Mouse (Mus musculus): ENCODE measurements around the gene 4930524B15Rik. TPM values are rescaled to one million over a fixed set of nuclear protein-coding genes. Genes with fewer than 3 reads are reported as not detected.

4930524B15Rik gene
- polyA plus RNA-seq (2015; fragmentation: Nextera tagmentation; extraction: Ambion mirVana), result not detected in 2 replicates

- Histone ChIP-seq H3K9ac (ENCODE audit: low read depth, low read length) (no peak within 1 kb of the TSS), H3K4me2 (ENCODE audit: low read depth, low read length) (peak within 1 kb of the TSS; percentile 41), H3K27ac (ENCODE audit: low read length) (no peak within 1 kb of the TSS), H3K36me3 (ENCODE audit: control insufficient read depth, insufficient read depth) (no peaks in the 10 kb centered on the region), H3K9me3 (replicated peaks; ENCODE audit: control insufficient read depth, low read length) (no peaks in the 10 kb centered on the region), H3K4me3 (ENCODE audit: low read depth, low read length) (peak within 1 kb of the TSS; percentile 15; the same call in 1 of the 2 replicates), H3K4me1 (ENCODE audit: control insufficient read depth, low read depth, low read length) (no peaks in the 10 kb centered on the region), H3K27me3 (ENCODE audit: control insufficient read depth, insufficient read depth, low read depth, low read length) (no peaks in the 10 kb centered on the region)
- 63% methylated on average over 49 of the region's 49 CpGs for WGBS (ENCODE audit: insufficient replicate concordance)
- ATAC-seq (ENCODE audit: low read depth), result no peak
These were observed at the start of gene 4930524B15Rik for GRCm38 (mm10) chr11:31965256-31966134. 4930524B15Rik (plus strand) TSS chr11:31965592.

GRCm38 (mm10) chr11:31917769-31918168 is 47.6 kb upstream of the 4930524B15Rik start:
- Histone ChIP-seq H3K27ac (ENCODE audit: low read length) (no peak overlapping the region), H3K36me3 (ENCODE audit: control insufficient read depth, insufficient read depth) (peaks cover 40% of the 10 kb centered on the region), H3K4me3 (ENCODE audit: low read depth, low read length) (no peak overlapping the region), H3K9me3 (replicated peaks; ENCODE audit: control insufficient read depth, low read length) (no peaks in the 10 kb centered on the region), H3K4me2 (ENCODE audit: low read depth, low read length) (no peak overlapping the region), H3K4me1 (ENCODE audit: control insufficient read depth, low read depth, low read length) (no peaks in the 10 kb centered on the region), H3K9ac (ENCODE audit: low read depth, low read length) (no peak overlapping the region), H3K27me3 (ENCODE audit: control insufficient read depth, insufficient read depth, low read depth, low read length) (no peaks in the 10 kb centered on the region)
- no peak for ATAC-seq (ENCODE audit: low read depth)
- 97% methylated on average over 1 of the region's 1 CpGs for WGBS (ENCODE audit: insufficient replicate concordance)

- H3K27me3 ChIP-seq (ENCODE audit: control insufficient read depth, insufficient read depth, low read depth, low read length), result no peaks in the 10 kb centered on the region
- H3K4me3 ChIP-seq (ENCODE audit: low read depth, low read length), result no peak overlapping the region
- peak; percentile 73 for ATAC-seq (ENCODE audit: low read depth)
- no peaks in the 10 kb centered on the region; the same call in none of the 2 replicates for H3K4me1 ChIP-seq (ENCODE audit: control insufficient read depth, low read depth, low read length)
- no peaks in the 10 kb centered on the region for H3K9me3 ChIP-seq (replicated peaks; ENCODE audit: control insufficient read depth, low read length)
- peaks cover 80% of the 10 kb centered on the region for H3K36me3 ChIP-seq (ENCODE audit: control insufficient read depth, insufficient read depth)
- no peak overlapping the region for H3K27ac ChIP-seq (ENCODE audit: low read length)
- no peak overlapping the region for H3K4me2 ChIP-seq (ENCODE audit: low read depth, low read length)
- H3K9ac ChIP-seq (ENCODE audit: low read depth, low read length), result no peak overlapping the region
- 49% methylated on average over 10 of the region's 10 CpGs for WGBS (ENCODE audit: insufficient replicate concordance)
These were observed 35.3 kb upstream of the 4930524B15Rik start for GRCm38 (mm10) chr11:31930051-31930450.

GRCm38 (mm10) chr11:31935652-31936051 is 29.7 kb upstream of the 4930524B15Rik start:
- Histone ChIP-seq H3K9ac (ENCODE audit: low read depth, low read length) (no peak overlapping the region), H3K4me2 (ENCODE audit: low read depth, low read length) (no peak overlapping the region), H3K9me3 (replicated peaks; ENCODE audit: control insufficient read depth, low read length) (no peaks in the 10 kb centered on the region), H3K36me3 (ENCODE audit: control insufficient read depth, insufficient read depth) (peaks cover 47% of the 10 kb centered on the region), H3K27me3 (ENCODE audit: control insufficient read depth, insufficient read depth, low read depth, low read length) (no peaks in the 10 kb centered on the region), H3K4me1 (ENCODE audit: control insufficient read depth, low read depth, low read length) (no peaks in the 10 kb centered on the region), H3K4me3 (ENCODE audit: low read depth, low read length) (no peak overlapping the region), H3K27ac (ENCODE audit: low read length) (no peak overlapping the region)
- ATAC-seq (ENCODE audit: low read depth), result no peak
- WGBS (ENCODE audit: insufficient replicate concordance), result 46% methylated on average over 4 of the region's 4 CpGs

- no peak for ATAC-seq (ENCODE audit: low read depth)
These were observed 28.4 kb upstream of the 4930524B15Rik start for GRCm38 (mm10) chr11:31936910-31937525.

GRCm38 (mm10) chr11:31940898-31941639 is 24.3 kb upstream of the 4930524B15Rik start:
- Histone ChIP-seq H3K27me3 (ENCODE audit: control insufficient read depth, insufficient read depth, low read depth, low read length) (no peaks in the 10 kb centered on the region), H3K36me3 (ENCODE audit: control insufficient read depth, insufficient read depth) (peaks cover 10% of the 10 kb centered on the region), H3K4me1 (ENCODE audit: control insufficient read depth, low read depth, low read length) (no peaks in the 10 kb centered on the region), H3K9me3 (replicated peaks; ENCODE audit: control insufficient read depth, low read length) (no peaks in the 10 kb centered on the region), H3K4me3 (ENCODE audit: low read depth, low read length) (no peak overlapping the region), H3K9ac (ENCODE audit: low read depth, low read length) (no peak overlapping the region), H3K27ac (ENCODE audit: low read length) (no peak overlapping the region), H3K4me2 (ENCODE audit: low read depth, low read length) (no peak overlapping the region)
- ATAC-seq (ENCODE audit: low read depth), result 0 out of 2 replicates have a peak, but pooled peaks have one; percentile 13
- WGBS (ENCODE audit: insufficient replicate concordance), result 83% methylated on average over 13 of the region's 13 CpGs

More at GRCm38 (mm10) chr11:31936910-31937525, 28.4 kb upstream of the 4930524B15Rik start:
- no peaks in the 10 kb centered on the region for H3K4me1 ChIP-seq (ENCODE audit: control insufficient read depth, low read depth, low read length)
- no peaks in the 10 kb centered on the region for H3K27me3 ChIP-seq (ENCODE audit: control insufficient read depth, insufficient read depth, low read depth, low read length)
- H3K4me3 ChIP-seq (ENCODE audit: low read depth, low read length), result no peak overlapping the region
- H3K27ac ChIP-seq (ENCODE audit: low read length), result no peak overlapping the region
- H3K4me2 ChIP-seq (ENCODE audit: low read depth, low read length), result no peak overlapping the region
- peaks cover 33% of the 10 kb centered on the region for H3K36me3 ChIP-seq (ENCODE audit: control insufficient read depth, insufficient read depth)
- no peaks in the 10 kb centered on the region for H3K9me3 ChIP-seq (replicated peaks; ENCODE audit: control insufficient read depth, low read length)
- H3K9ac ChIP-seq (ENCODE audit: low read depth, low read length), result no peak overlapping the region
- 90% methylated on average over 10 of the region's 10 CpGs for WGBS (ENCODE audit: insufficient replicate concordance)

- Histone ChIP-seq H3K4me1 (ENCODE audit: control insufficient read depth, low read depth, low read length) (no peaks in the 10 kb centered on the region), H3K27me3 (ENCODE audit: control insufficient read depth, insufficient read depth, low read depth, low read length) (no peaks in the 10 kb centered on the region), H3K4me3 (ENCODE audit: low read depth, low read length) (no peak overlapping the region), H3K36me3 (ENCODE audit: control insufficient read depth, insufficient read depth) (peaks cover 2% of the 10 kb centered on the region; the same call in 1 of the 2 replicates), H3K4me2 (ENCODE audit: low read depth, low read length) (no peak overlapping the region), H3K27ac (ENCODE audit: low read length) (no peak overlapping the region), H3K9me3 (replicated peaks; ENCODE audit: control insufficient read depth, low read length) (no peaks in the 10 kb centered on the region), H3K9ac (ENCODE audit: low read depth, low read length) (no peak overlapping the region)
- ATAC-seq (ENCODE audit: low read depth), result no peak
- 71% methylated on average over 4 of the region's 4 CpGs for WGBS (ENCODE audit: insufficient replicate concordance)
These were observed 23.5 kb upstream of the 4930524B15Rik start for GRCm38 (mm10) chr11:31941640-31942638.

- no peak overlapping the region for H3K4me2 ChIP-seq (ENCODE audit: low read depth, low read length)
- 42% methylated on average over 3 of the region's 3 CpGs for WGBS (ENCODE audit: insufficient replicate concordance)
- H3K27me3 ChIP-seq (ENCODE audit: control insufficient read depth, insufficient read depth, low read depth, low read length), result peaks cover under 1% of the 10 kb centered on the region; the same call in 1 of the 2 replicates
- no peaks in the 10 kb centered on the region for H3K9me3 ChIP-seq (replicated peaks; ENCODE audit: control insufficient read depth, low read length)
- no peak overlapping the region for H3K4me3 ChIP-seq (ENCODE audit: low read depth, low read length)
- no peak overlapping the region for H3K9ac ChIP-seq (ENCODE audit: low read depth, low read length)
- no peak overlapping the region for H3K27ac ChIP-seq (ENCODE audit: low read length)
- ATAC-seq (ENCODE audit: low read depth), result no peak
- no peaks in the 10 kb centered on the region for H3K36me3 ChIP-seq (ENCODE audit: control insufficient read depth, insufficient read depth)
- H3K4me1 ChIP-seq (ENCODE audit: control insufficient read depth, low read depth, low read length), result peaks cover 9% of the 10 kb centered on the region
These were observed 19.9 kb upstream of the 4930524B15Rik start for GRCm38 (mm10) chr11:31945471-31945870.
